Mouse (Mus musculus): ENCODE results near the gene Gm438.
"Not testable (repeated sequence)": the region's sequence is repeated elsewhere in the genome, so short reads cannot be mapped to it uniquely, and the experiment has no call there.

Gene Gm438

DNA sequence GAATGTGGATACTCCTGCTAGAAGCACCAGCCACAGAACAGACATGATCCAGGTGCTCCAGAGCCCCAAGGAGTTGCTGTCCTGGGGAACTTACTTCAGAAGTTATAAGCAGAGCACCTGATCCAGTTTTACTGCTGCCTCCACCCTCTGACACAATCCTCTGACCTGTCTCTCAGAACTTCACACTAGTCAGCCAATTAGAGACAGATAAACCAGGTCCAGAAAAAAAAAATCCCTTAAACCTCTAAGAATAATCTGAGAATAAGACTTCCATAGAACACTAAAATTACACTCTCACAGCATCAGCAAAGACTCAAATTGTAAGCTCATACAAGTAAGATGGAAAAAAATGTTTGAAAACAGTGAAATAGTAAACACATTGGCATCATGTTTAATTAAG is at the start of gene Gm438:
TSS of gene Gm438 (minus strand) at position 101 of the 400 bp plus-strand sequence.
- DNase-seq (ENCODE audit: extremely low read depth, low read depth, low spot score), result no peak

DNA sequence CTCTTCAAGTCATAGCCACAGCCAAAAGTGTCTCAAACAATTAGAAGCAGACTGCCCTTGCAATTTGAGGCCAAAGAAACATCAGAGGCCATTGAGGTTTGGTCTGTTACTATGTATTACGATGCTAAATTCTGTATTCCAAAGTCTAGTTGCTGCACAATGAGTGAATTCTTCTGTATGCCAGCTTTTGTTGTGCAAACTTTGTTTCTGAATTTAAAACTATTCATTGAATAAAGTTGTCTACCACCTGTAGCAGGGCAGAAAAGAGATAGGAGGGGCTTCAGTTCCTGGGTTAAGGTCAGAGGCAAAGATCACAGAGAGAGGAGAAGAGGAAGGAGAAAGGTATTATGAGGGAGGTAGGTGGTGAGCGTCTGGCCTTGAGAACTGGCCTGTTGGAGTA is 38.3 kb upstream of the Gm438 start:
- DNase-seq (ENCODE audit: extremely low read depth, low read depth, low spot score), result no peak

DNA sequence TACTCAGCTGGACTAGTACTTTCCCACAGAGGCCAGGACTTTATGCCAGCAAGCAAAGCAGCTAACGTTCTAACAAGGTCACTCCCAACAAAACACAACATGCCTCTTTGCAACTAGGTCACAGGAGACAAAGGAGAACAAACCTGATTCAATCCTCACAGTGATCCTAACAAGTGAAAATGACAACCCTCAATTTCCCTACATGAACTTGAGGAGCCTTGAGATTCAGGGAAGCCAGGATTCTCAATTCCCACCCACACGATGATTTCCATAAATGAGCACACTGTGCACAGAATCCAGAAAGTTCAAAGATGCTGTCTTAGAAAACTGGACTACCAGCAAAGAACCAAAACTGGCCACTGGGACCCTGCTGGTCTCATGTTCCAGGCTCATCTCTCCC is 37.6 kb upstream of the Gm438 start:
- DNase-seq (ENCODE audit: extremely low read depth, low read depth, low spot score), result no peak

GRCm38 (mm10) chr4:144807135-144807534 is 20.8 kb upstream of the Gm438 start:
- DNase-seq (ENCODE audit: extremely low read depth, low read depth, low spot score), result not testable (repeated sequence)

GRCm38 (mm10) chr4:144803633-144804032 is 17.2 kb upstream of the Gm438 start:
- DNase-seq (ENCODE audit: extremely low read depth, low read depth, low spot score), result no peak

GRCm38 (mm10) chr4:144790141-144790540 is 3.8 kb upstream of the Gm438 start:
- DNase-seq (ENCODE audit: extremely low read depth, low read depth, low spot score), result no peak

- DNase-seq (ENCODE audit: extremely low read depth, low read depth, low spot score), result no peak
Observed at GRCm38 (mm10) chr4:144782476-144783197, 3.7 kb downstream of the Gm438 start.

DNA sequence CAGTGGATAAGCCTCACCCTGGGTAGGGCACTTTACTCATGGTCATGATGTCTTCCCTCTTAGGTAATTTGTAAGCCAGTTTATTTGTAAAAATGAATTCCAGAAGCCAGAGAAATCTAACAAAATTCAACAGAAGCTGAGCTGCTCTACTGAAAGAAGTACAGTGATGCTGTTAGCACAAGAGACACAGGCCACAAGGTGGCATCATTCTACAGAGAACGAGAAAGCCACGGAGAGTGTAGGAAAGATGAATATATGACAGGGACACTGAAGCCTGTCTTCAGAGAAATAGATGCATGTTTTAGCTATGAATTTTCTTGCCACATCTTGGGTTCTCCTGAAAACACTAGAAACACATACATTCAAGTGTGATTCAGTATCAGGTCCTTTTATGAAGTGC is 20.7 kb downstream of the Gm438 start:
- DNase-seq (ENCODE audit: extremely low read depth, low read depth, low spot score), result no peak

DNA sequence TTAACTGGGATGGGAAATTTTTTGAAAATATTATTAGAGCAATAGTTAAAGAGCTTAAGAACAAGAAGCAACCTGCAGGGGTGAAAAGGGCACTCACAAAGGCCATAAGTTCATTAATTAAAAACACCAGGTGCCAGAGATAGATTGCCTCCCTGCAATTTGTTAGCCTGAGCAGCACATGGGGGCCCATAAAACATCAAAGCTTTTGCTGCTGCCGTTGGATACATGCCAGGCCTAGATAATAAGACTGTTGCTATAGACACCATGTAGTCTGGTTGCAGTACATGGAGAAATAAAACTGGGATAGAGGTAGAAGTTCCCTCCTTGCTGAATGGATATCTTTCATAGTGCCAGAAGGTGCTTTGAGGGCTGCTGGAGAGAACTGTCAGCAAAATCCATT is 37.2 kb downstream of the Gm438 start:
- DNase-seq (ENCODE audit: extremely low read depth, low read depth, low spot score), result no peak

All from fat pad, adult 2 months (tissue).